Mouse (Mus musculus) midbrain, embryonic 12.5 days (tissue): ENCODE measurements around the gene 1700066M21Rik. TPM values are rescaled to one million over a fixed set of nuclear protein-coding genes. Genes with fewer than 3 reads are reported as not detected.
A peak's percentile ranks its signal among the peaks of the same experiment; 100 is the strongest.

Experiments used
- ATAC-seq: fragments of 200-750 bp; cut with Nextera tagmentation; 2 replicates; pipeline ENCODE4 v1.8.0; 2017; ENCODE audit warnings: low read depth, moderate TSS enrichment, moderate library complexity; ENCODE audit not compliant: low FRiP score
- H3K27ac ChIP-seq: fragments of 300-500 bp; sonication (generic); replicated peaks from 2 replicates; pipeline ENCODE4 v1.5.1; 2016; ENCODE audit warnings: mild to moderate bottlenecking
- H3K27me3 ChIP-seq: fragments of 300-500 bp; sonication (generic); 2 replicates; pipeline ENCODE4 v1.6.1; 2016; ENCODE audit warnings: mild to moderate bottlenecking
- H3K36me3 ChIP-seq: fragments of 300-500 bp; sonication (generic); 2 replicates; pipeline ENCODE4 v1.6.1; 2016
- H3K4me1 ChIP-seq: fragments of 300-500 bp; sonication (generic); 2 replicates; pipeline ENCODE4 v1.6.1; 2016
- H3K4me2 ChIP-seq: fragments of 300-500 bp; sonication (generic); replicated peaks from 2 replicates; pipeline ENCODE4 v1.6.1; 2016; ENCODE audit warnings: mild to moderate bottlenecking, moderate library complexity
- H3K4me3 ChIP-seq: fragments of 300-500 bp; sonication (generic); 2 replicates; pipeline ENCODE4 v1.5.1; 2016; ENCODE audit warnings: mild to moderate bottlenecking
- H3K9ac ChIP-seq: fragments of 300-500 bp; sonication (generic); replicated peaks from 2 replicates; pipeline ENCODE4 v1.6.1; 2016; ENCODE audit warnings: mild to moderate bottlenecking, moderate library complexity
- H3K9me3 ChIP-seq: fragments of 300-500 bp; sonication (generic); 2 replicates; pipeline ENCODE4 v1.6.1; 2016; ENCODE audit warnings: mild to moderate bottlenecking
- WGBS: fragments of 180-500 bp; shearing (Covaris S2); methylation state at CpG from one replicate; pipeline ENCODE4 v1.1.7; 2016; 5-methylcytosine and 5-hydroxymethylcytosine counted together
- polyA plus RNA-seq: library from polyadenylated mRNA; unstranded; fragments of >200 nt; fragmentation: Nextera tagmentation; extraction: Ambion mirVana; gene quantifications from 2 replicates; pipeline ENCODE4 v1.2.1, GENCODE M21; 2016

Gene 1700066M21Rik
- polyA plus RNA-seq, result 11.8 and 12.5 TPM in 2 replicates

- peak; percentile 96 for ATAC-seq
- Histone ChIP-seq H3K4me2 (peak within 1 kb of the TSS; percentile 89), H3K9me3 (no peaks in the 10 kb centered on the region), H3K27ac (peak within 1 kb of the TSS; percentile 76), H3K36me3 (no peaks in the 10 kb centered on the region), H3K27me3 (no peaks in the 10 kb centered on the region), H3K4me1 (peaks cover 13% of the 10 kb centered on the region), H3K9ac (peak within 1 kb of the TSS; percentile 92), H3K4me3 (peak within 1 kb of the TSS; percentile 85)
- under 1% methylated on average over 81 of the region's 81 CpGs for whole genome bisulfite sequencing
These were observed at the start of gene 1700066M21Rik for GRCm38 (mm10) chr1:57377376-57378341. Gene 1700066M21Rik, plus strand, starts transcription at chr1:57377620.

GRCm38 (mm10) chr1:57329285-57330093 lies 47.9 kb upstream of the 1700066M21Rik start:
- Histone ChIP-seq H3K9ac (no peak overlapping the region), H3K27ac (no peak overlapping the region), H3K9me3 (no peaks in the 10 kb centered on the region), H3K4me3 (no peak overlapping the region), H3K4me2 (no peak overlapping the region), H3K27me3 (no peaks in the 10 kb centered on the region), H3K4me1 (peaks cover 3% of the 10 kb centered on the region; the same call in 1 of the 2 replicates), H3K36me3 (no peaks in the 10 kb centered on the region)
- ATAC-seq, result no peak; the same call in 1 of the 2 replicates
- WGBS, result 82% methylated on average over 5 of the region's 5 CpGs

- 86% methylated on average over 6 of the region's 6 CpGs for WGBS
- ATAC-seq, result 0 out of 2 replicates have a peak, but pooled peaks have one; percentile 47
- no peaks in the 10 kb centered on the region for H3K9me3 ChIP-seq
These were observed 47.2 kb upstream of the 1700066M21Rik start for GRCm38 (mm10) chr1:57330228-57330627.

GRCm38 (mm10) chr1:57332040-57332439 lies 45.4 kb upstream of the 1700066M21Rik start:
- WGBS, result 30% methylated on average over 4 of the region's 4 CpGs
- Histone ChIP-seq H3K9me3 (no peaks in the 10 kb centered on the region), H3K27ac (no peak overlapping the region), H3K27me3 (no peaks in the 10 kb centered on the region), H3K4me3 (no peak overlapping the region), H3K9ac (no peak overlapping the region), H3K36me3 (no peaks in the 10 kb centered on the region), H3K4me1 (peaks cover 3% of the 10 kb centered on the region; the same call in 1 of the 2 replicates), H3K4me2 (no peak overlapping the region)
- no peak for ATAC-seq

More at GRCm38 (mm10) chr1:57330228-57330627, 47.2 kb upstream of the 1700066M21Rik start:
- peaks cover 3% of the 10 kb centered on the region; the same call in 1 of the 2 replicates for H3K4me1 ChIP-seq
- no peak overlapping the region for H3K9ac ChIP-seq
- no peaks in the 10 kb centered on the region for H3K27me3 ChIP-seq
- H3K4me2 ChIP-seq, result no peak overlapping the region
- H3K27ac ChIP-seq, result no peak overlapping the region
- H3K36me3 ChIP-seq, result no peaks in the 10 kb centered on the region
- H3K4me3 ChIP-seq, result no peak overlapping the region

- Histone ChIP-seq H3K4me1 (peaks cover 3% of the 10 kb centered on the region; the same call in 1 of the 2 replicates), H3K36me3 (no peaks in the 10 kb centered on the region), H3K27ac (no peak overlapping the region), H3K9ac (no peak overlapping the region), H3K27me3 (no peaks in the 10 kb centered on the region), H3K9me3 (no peaks in the 10 kb centered on the region), H3K4me3 (no peak overlapping the region), H3K4me2 (no peak overlapping the region)
- 36% methylated on average over 11 of the region's 11 CpGs for WGBS
- no peak for ATAC-seq
These were observed 43.7 kb upstream of the 1700066M21Rik start for GRCm38 (mm10) chr1:57333550-57334213.

- Histone ChIP-seq H3K27me3 (peaks cover 6% of the 10 kb centered on the region; the same call in 1 of the 2 replicates), H3K4me1 (no peaks in the 10 kb centered on the region), H3K4me3 (no peak overlapping the region), H3K27ac (no peak overlapping the region), H3K36me3 (no peaks in the 10 kb centered on the region), H3K9me3 (no peaks in the 10 kb centered on the region), H3K9ac (no peak overlapping the region), H3K4me2 (no peak overlapping the region)
- WGBS, result 80% methylated on average over 5 of the region's 5 CpGs
- ATAC-seq, result no peak
These were observed 42.2 kb upstream of the 1700066M21Rik start for GRCm38 (mm10) chr1:57335200-57335599.

GRCm38 (mm10) chr1:57339156-57339796 lies 38.1 kb upstream of the 1700066M21Rik start:
- Histone ChIP-seq H3K36me3 (no peaks in the 10 kb centered on the region), H3K4me1 (no peaks in the 10 kb centered on the region; the same call in 1 of the 2 replicates), H3K9ac (no peak overlapping the region), H3K27ac (no peak overlapping the region), H3K9me3 (no peaks in the 10 kb centered on the region), H3K27me3 (peaks cover 6% of the 10 kb centered on the region; the same call in 1 of the 2 replicates), H3K4me3 (no peak overlapping the region), H3K4me2 (no peak overlapping the region)
- whole genome bisulfite sequencing, result 60% methylated on average over 14 of the region's 14 CpGs
- ATAC-seq, result no peak

GRCm38 (mm10) chr1:57341197-57341596 lies 36.2 kb upstream of the 1700066M21Rik start:
- Histone ChIP-seq H3K27me3 (peaks cover 6% of the 10 kb centered on the region; the same call in 1 of the 2 replicates), H3K27ac (no peak overlapping the region), H3K4me2 (no peak overlapping the region), H3K4me3 (no peak overlapping the region), H3K9me3 (no peaks in the 10 kb centered on the region), H3K9ac (no peak overlapping the region), H3K36me3 (no peaks in the 10 kb centered on the region), H3K4me1 (no peaks in the 10 kb centered on the region; the same call in 1 of the 2 replicates)
- ATAC-seq, result no peak
- WGBS, result 8% methylated on average over 2 of the region's 2 CpGs

GRCm38 (mm10) chr1:57347487-57347886 lies 29.9 kb upstream of the 1700066M21Rik start:
- ATAC-seq, result no peak
- no peaks in the 10 kb centered on the region for H3K4me1 ChIP-seq
- no peaks in the 10 kb centered on the region for H3K36me3 ChIP-seq
- no peak overlapping the region for H3K4me3 ChIP-seq
- H3K9me3 ChIP-seq, result no peaks in the 10 kb centered on the region
- no peak overlapping the region for H3K4me2 ChIP-seq
- H3K27ac ChIP-seq, result no peak overlapping the region
- no peak overlapping the region for H3K9ac ChIP-seq
- H3K27me3 ChIP-seq, result no peaks in the 10 kb centered on the region

GRCm38 (mm10) chr1:57351941-57352340 lies 25.5 kb upstream of the 1700066M21Rik start:
- Histone ChIP-seq H3K36me3 (no peaks in the 10 kb centered on the region), H3K27ac (no peak overlapping the region), H3K27me3 (no peaks in the 10 kb centered on the region), H3K4me1 (no peaks in the 10 kb centered on the region), H3K9me3 (no peaks in the 10 kb centered on the region), H3K4me3 (no peak overlapping the region), H3K4me2 (no peak overlapping the region), H3K9ac (no peak overlapping the region)
- ATAC-seq, result no peak
- WGBS, result 64% methylated on average over 1 of the region's 1 CpGs

GRCm38 (mm10) chr1:57358546-57358945 lies 18.9 kb upstream of the 1700066M21Rik start:
- no peak overlapping the region for H3K4me2 ChIP-seq
- H3K27ac ChIP-seq, result no peak overlapping the region
- H3K9me3 ChIP-seq, result no peaks in the 10 kb centered on the region
- H3K27me3 ChIP-seq, result no peaks in the 10 kb centered on the region
- no peaks in the 10 kb centered on the region for H3K36me3 ChIP-seq
- 76% methylated on average over 5 of the region's 5 CpGs for WGBS
- H3K4me3 ChIP-seq, result no peak overlapping the region
- no peaks in the 10 kb centered on the region for H3K4me1 ChIP-seq
- ATAC-seq, result no peak
- H3K9ac ChIP-seq, result no peak overlapping the region
